Mouse (Mus musculus): ENCODE data around the gene Ube2j2. TPM values are rescaled to one million over a fixed set of nuclear protein-coding genes. Genes with fewer than 3 reads are reported as not detected.

Ube2j2 gene
- polyA plus RNA-seq, 1 experiment from 2014 or later: 100 TPM

- 92% methylated on average over 3 of the region's 3 CpGs for WGBS
- Histone ChIP-seq H3K4me2 (no peak overlapping the region), H3K4me3 (replicated peaks) (no peak overlapping the region), H3K36me3 (peaks cover 70% of the 10 kb centered on the region), H3K4me1 (no peaks in the 10 kb centered on the region), H3K9ac (no peak overlapping the region), H3K9me3 (no peaks in the 10 kb centered on the region), H3K27me3 (replicated peaks) (no peaks in the 10 kb centered on the region), H3K27ac (no peak overlapping the region)
- ATAC-seq (ENCODE audit: insufficient read depth, low FRiP score, low read depth): no peak
Observed at GRCm38 (mm10) chr4:156004109-156004508, 60.5 kb downstream of the Ube2j2 start.

DNA sequence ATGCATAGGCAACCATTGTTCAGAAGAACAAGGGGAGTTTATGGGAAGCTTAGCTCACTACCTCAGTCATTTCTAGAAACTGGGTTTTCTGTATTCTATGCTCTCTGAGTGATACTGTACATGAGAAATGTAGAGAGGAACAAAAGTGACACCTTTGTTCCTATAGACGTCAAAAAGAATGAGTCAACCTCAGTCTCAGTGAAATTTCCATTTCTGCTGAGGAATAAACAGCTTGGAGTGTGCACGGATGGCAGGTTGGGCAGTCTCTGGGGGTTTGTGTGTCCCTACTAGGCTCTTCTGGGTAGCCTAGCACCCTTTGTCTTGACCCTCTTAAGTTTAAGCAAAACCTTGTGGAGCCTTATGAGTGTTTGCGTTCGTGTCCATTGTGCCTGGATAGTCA is 64.7 kb downstream of the Ube2j2 start:
- H3K27ac ChIP-seq: no peak overlapping the region
- H3K4me3 ChIP-seq (replicated peaks): no peak overlapping the region
- WGBS: 94% methylated on average over 4 of the region's 4 CpGs
- H3K9me3 ChIP-seq: no peaks in the 10 kb centered on the region
- H3K27me3 ChIP-seq (replicated peaks): no peaks in the 10 kb centered on the region
- peaks cover 64% of the 10 kb centered on the region for H3K36me3 ChIP-seq
- H3K4me2 ChIP-seq: no peak overlapping the region
- H3K9ac ChIP-seq: no peak overlapping the region
- H3K4me1 ChIP-seq: no peaks in the 10 kb centered on the region
- ATAC-seq (ENCODE audit: insufficient read depth, low FRiP score, low read depth): no peak

Small RNA genes within 50 kb of the gene (microRNA-seq; reads per million reads assigned to microRNA genes)
- not detected for gene Gm22991

Other genes with a start within 250 kb of the Ube2j2 start
- gene Fndc10, start 249.5 kb upstream of the Ube2j2 start, polyA plus RNA-seq (2015; fragmentation: Nextera tagmentation; extraction: Ambion mirVana): 9.0 and 10.0 TPM in 2 replicates
- gene Ssu72, start 239.0 kb upstream of the Ube2j2 start, polyA plus RNA-seq (2015; fragmentation: Nextera tagmentation; extraction: Ambion mirVana): 141 and 152 TPM in 2 replicates
- 0.80 and 0.85 TPM in 2 replicates for gene Tmem240, start 209.0 kb upstream of the Ube2j2 start, polyA plus RNA-seq (2015; fragmentation: Nextera tagmentation; extraction: Ambion mirVana)
- gene Atad3a, start 182.7 kb upstream of the Ube2j2 start, polyA plus RNA-seq (2015; fragmentation: Nextera tagmentation; extraction: Ambion mirVana): 110 and 114 TPM in 2 replicates
- gene Vwa1, start 169.1 kb upstream of the Ube2j2 start, polyA plus RNA-seq (2015; fragmentation: Nextera tagmentation; extraction: Ambion mirVana): 27.6 and 28.2 TPM in 2 replicates
- 0.55 and 0.89 TPM in 2 replicates for gene Tmem88b, start 158.0 kb upstream of the Ube2j2 start, polyA plus RNA-seq (2015; fragmentation: Nextera tagmentation; extraction: Ambion mirVana)
- gene Ankrd65, start 153.4 kb upstream of the Ube2j2 start, polyA plus RNA-seq (2015; fragmentation: Nextera tagmentation; extraction: Ambion mirVana): 0.22 TPM in 1 of 2 replicates, not detected in the other
- gene Mrpl20, start 141.0 kb upstream of the Ube2j2 start, polyA plus RNA-seq (2015; fragmentation: Nextera tagmentation; extraction: Ambion mirVana): 195 and 219 TPM in 2 replicates
- 166 and 167 TPM in 2 replicates for gene Ccnl2, start 131.3 kb upstream of the Ube2j2 start, polyA plus RNA-seq (2015; fragmentation: Nextera tagmentation; extraction: Ambion mirVana)
- 138 and 157 TPM in 2 replicates for gene Aurkaip1, start 112.6 kb upstream of the Ube2j2 start, polyA plus RNA-seq (2015; fragmentation: Nextera tagmentation; extraction: Ambion mirVana)
- gene Mxra8, start 104.2 kb upstream of the Ube2j2 start, polyA plus RNA-seq (2015; fragmentation: Nextera tagmentation; extraction: Ambion mirVana): 110 and 121 TPM in 2 replicates
- 13.7 and 16.0 TPM in 2 replicates for gene Dvl1, start 96.4 kb upstream of the Ube2j2 start, polyA plus RNA-seq (2015; fragmentation: Nextera tagmentation; extraction: Ambion mirVana)
- gene Tas1r3, start 80.5 kb upstream of the Ube2j2 start, polyA plus RNA-seq (2015; fragmentation: Nextera tagmentation; extraction: Ambion mirVana): 0.30 and 0.50 TPM in 2 replicates
- 14.7 and 15.7 TPM in 2 replicates for gene Cptp, start 74.4 kb upstream of the Ube2j2 start, polyA plus RNA-seq (2015; fragmentation: Nextera tagmentation; extraction: Ambion mirVana)
- 59.7 and 60.7 TPM in 2 replicates for gene Ints11, start 74.3 kb upstream of the Ube2j2 start, polyA plus RNA-seq (2015; fragmentation: Nextera tagmentation; extraction: Ambion mirVana)
- gene Pusl1, start 52.0 kb upstream of the Ube2j2 start, polyA plus RNA-seq (2015; fragmentation: Nextera tagmentation; extraction: Ambion mirVana): 51.2 and 51.9 TPM in 2 replicates
- 17.0 and 17.5 TPM in 2 replicates for gene Acap3, start 52.0 kb upstream of the Ube2j2 start, polyA plus RNA-seq (2015; fragmentation: Nextera tagmentation; extraction: Ambion mirVana)
- 46.2 and 49.1 TPM in 2 replicates for gene C1qtnf12, start 18.5 kb downstream of the Ube2j2 start, polyA plus RNA-seq (2015; fragmentation: Nextera tagmentation; extraction: Ambion mirVana)
- 14.4 and 14.6 TPM in 2 replicates for gene B3galt6, start 48.8 kb downstream of the Ube2j2 start, polyA plus RNA-seq (2015; fragmentation: Nextera tagmentation; extraction: Ambion mirVana)
- 154 and 168 TPM in 2 replicates for gene Sdf4, start 49.0 kb downstream of the Ube2j2 start, polyA plus RNA-seq (2015; fragmentation: Nextera tagmentation; extraction: Ambion mirVana)
- gene Tnfrsf4, start 70.0 kb downstream of the Ube2j2 start, polyA plus RNA-seq (2015; fragmentation: Nextera tagmentation; extraction: Ambion mirVana): 0.64 and 1.1 TPM in 2 replicates
- 2.3 and 2.5 TPM in 2 replicates for gene Tnfrsf18, start 82.3 kb downstream of the Ube2j2 start, polyA plus RNA-seq (2015; fragmentation: Nextera tagmentation; extraction: Ambion mirVana)
- 4.1 and 5.0 TPM in 2 replicates for gene Ttll10, start 115.6 kb downstream of the Ube2j2 start, polyA plus RNA-seq (2015; fragmentation: Nextera tagmentation; extraction: Ambion mirVana)
- 27.3 and 29.9 TPM in 2 replicates for gene 9430015G10Rik, start 166.2 kb downstream of the Ube2j2 start, polyA plus RNA-seq (2015; fragmentation: Nextera tagmentation; extraction: Ambion mirVana)
- 0.39 and 0.44 TPM in 2 replicates for gene Rnf223, start 186.7 kb downstream of the Ube2j2 start, polyA plus RNA-seq (2015; fragmentation: Nextera tagmentation; extraction: Ambion mirVana)